Mouse (Mus musculus): Measurements from ENCODE around the gene Paqr5.

DNA sequence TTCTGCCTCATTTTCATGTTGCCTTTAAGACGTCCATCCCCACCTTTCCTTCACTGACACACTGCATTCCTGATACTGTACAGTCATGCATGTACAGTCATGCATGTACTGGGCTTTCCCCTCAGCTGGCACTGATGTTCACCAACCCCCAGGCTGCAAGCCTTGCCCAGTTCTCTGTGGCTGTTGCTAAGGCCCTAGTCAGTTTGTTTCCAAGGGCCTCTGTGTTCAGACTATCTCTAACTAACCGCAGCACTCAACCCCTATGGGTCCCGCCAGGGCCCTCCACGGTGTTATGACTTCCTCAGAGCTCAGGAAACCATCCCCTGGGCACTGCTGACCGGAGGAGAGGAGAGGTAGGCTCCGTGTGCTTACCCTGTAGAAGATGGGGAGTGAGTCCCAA is 63.3 kb downstream of the Paqr5 start:
- TF ChIP-seq CHD2 (IDR thresholded peaks at IDR 0.05; ENCODE audit: low read depth, low read length) (no peak), ZNF384 (IDR thresholded peaks at IDR 0.05; ENCODE audit: low read depth, low read length) (no peak)
